Mouse (Mus musculus) T-cell, adult 2 months (primary cell): ENCODE data around the gene Ucma.

ENCODE experiments used
- DNase-seq: peaks from one replicate; pipeline ENCODE4 v3.0.0; 2022; ENCODE audit warnings: low spot score

Ucma gene

DNA sequence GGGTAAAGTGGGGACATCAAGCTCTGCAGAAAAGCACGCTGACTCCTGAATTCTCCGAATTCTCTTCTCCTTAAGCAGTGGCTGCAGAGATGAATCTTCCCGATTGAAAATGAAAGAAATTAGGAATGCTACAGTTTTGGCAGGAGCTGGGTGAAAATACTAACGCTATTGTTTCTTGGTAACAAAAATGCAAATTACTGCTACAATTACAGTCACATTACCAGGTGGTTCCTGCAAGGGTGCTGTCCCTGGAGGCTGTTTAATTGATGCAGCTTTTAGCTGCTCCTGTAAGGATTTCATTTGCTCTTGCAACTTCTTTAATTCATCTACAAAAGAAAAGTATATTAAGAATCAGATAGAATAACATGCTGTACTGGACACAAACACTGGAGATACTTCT is 31.2 kb downstream of the Ucma start:
- no peak for DNase-seq

DNA sequence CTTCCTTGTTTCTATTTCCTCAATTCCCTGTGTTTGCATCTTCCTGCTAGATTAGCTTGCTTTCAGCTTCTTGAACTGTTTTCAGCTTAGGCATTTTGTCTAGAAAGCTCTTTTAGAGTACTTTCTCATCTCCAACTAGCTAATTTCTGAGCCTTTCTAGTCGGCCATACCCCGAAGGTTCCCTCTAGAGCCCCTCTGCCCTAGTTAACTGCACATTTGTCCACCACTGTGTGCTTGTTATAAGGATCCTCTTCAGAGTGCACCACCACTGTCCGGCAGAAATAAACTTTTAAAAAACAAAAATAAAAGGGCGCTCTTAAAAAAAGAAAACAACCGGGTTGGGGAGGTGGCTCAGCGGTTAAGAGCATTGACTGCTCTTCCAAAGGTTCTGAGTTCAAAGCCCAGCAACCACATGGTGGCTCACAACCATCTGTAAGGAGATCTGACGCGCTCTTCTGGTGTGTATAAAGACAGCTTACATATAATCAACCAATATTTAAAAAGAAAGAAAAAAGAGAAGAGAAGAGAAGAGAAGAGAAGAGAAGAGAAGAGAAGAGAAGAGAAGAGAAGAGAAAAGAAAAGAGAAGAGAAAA is 36.1 kb downstream of the Ucma start:
- no peak for DNase-seq

DNA sequence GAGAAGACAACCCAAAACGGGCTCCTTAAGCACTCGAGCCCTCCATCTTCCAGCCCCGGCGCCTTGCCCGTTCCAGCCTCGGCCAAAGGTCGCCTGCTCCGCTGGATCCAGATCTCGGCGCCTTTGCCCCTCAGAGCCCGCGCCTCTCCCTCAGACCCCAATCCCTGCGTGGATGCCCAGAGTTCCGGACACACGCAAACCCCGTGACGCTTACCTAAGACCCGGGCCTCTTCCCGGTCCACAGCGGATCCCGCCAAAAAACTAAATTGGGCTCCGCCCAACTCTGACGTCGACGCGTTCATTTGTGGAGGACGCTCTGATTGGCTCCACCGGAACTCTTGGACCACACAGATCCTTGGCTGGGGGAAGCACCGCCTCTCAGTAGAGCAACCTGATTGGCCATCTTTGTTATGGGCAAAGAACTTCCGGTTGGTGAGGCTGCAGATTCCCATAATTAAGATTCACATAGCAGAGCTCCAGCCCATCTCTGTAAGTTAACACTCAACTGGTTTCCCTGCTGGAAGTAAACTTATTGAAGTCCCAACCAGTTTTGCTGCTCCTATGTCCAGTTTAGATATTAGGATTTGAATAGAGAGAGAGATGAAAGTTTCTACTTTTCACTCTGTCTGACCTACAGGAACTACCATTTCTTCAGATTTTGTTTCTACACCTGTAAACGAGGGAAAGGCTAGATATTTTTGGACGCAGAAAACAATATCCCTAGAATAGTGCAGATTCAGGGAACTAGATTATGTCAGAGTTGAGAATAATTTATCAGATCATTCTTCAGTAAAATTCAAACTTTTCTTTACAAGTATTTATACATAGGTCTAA is 36.8 kb downstream of the Ucma start, which contains the start of gene Mcm10:
Gene Mcm10 (minus strand): TSS at position 301 of the 834 bp plus-strand sequence.
- DNase-seq: peak; percentile 88

DNA sequence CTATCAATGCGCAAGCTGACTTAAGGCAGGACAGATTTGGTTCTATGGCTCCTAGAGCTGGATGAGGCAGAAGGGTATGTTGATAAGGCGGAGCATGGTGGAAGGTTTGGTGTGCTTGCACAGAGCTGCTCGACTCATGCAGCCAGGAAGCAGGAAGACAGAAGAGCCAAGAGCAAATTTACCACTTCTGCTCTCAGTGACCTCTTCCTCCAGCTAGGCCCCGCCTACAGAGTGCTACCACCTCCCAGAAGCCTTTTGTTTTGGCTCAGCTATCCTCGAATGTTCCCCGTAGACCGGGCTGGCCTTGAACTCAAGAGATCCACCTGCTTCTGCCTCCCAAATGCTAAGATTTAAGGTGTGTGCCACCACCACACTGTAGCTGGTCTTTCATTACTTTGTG is 38.7 kb downstream of the Ucma start:
- no peak for DNase-seq

DNA sequence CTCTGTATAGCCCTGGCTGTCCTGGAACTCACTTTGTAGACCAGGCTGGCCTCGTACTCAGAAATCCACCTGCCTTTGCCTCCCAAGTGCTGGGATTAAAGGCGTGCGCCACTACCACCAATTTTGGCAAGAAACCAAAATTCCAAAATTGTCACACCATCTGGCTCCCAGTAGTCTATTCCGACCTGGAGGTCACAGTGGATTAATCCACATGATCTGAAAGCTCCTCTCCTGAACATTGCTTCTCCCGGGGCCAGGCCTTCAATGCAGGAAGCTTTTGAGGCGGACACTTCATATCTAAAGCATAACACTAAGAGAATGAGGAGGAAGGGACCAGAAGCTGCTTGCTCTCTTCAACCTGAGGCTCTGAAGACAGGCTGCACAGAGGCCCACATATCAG is 39.6 kb downstream of the Ucma start:
- no peak for DNase-seq

GRCm38 (mm10) chr2:5016922-5017321 is 41.0 kb downstream of the Ucma start:
- no peak for DNase-seq

- no peak for DNase-seq
Measured at GRCm38 (mm10) chr2:5019708-5020107, 43.8 kb downstream of the Ucma start.

DNA sequence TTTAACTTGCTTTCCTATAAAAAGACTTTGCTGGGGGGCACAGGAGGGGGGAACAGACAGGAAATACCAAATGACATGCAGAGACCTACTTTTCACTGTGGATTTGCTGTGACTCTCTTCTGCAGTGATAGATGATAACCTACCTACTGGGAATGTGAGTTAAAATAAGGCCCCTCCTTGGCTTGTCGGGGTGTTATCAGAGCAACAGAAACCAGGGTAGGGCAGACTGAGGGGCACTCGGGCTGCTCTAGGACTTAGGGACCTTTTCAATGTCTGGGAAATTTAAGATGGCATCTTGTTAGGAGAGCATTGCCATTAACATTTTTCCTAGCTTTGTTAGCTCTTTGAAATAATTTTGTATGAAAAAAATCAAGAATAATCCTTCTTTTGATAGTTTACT is 47.4 kb downstream of the Ucma start:
- DNase-seq: no peak

DNA sequence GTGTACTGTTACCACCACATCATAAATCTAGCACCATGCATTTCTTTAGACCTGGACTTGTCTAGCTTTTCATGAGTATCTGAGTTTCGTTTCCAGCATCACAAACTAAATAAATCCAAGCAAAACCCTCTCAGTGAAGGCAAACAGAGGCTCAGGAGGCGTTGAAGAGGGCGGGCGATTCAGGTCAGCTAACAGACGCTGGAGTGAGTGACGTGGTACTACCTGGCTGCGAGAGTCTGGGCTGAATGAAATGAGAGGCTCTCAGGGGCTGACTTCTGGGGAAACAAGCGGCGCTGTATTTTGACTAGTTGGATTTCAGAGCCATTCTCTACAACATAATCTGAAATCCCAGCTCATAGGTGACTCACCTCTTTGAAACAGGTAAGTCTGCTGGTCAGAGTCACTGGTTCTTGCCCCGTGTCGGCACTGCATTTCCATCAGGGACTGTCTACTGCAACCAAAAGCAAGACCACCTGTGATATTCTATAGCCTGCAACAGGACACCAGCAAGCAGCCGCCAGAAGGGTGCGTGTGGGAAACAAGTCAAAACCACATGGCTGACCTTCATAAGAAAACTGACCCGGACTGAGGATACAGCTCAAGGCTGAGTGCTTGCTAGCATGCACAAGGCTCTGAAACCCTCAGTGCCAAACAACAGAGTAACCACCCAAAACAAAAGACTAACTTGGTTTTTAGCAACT is 47.9 kb downstream of the Ucma start:
- DNase-seq: no peak

DNA sequence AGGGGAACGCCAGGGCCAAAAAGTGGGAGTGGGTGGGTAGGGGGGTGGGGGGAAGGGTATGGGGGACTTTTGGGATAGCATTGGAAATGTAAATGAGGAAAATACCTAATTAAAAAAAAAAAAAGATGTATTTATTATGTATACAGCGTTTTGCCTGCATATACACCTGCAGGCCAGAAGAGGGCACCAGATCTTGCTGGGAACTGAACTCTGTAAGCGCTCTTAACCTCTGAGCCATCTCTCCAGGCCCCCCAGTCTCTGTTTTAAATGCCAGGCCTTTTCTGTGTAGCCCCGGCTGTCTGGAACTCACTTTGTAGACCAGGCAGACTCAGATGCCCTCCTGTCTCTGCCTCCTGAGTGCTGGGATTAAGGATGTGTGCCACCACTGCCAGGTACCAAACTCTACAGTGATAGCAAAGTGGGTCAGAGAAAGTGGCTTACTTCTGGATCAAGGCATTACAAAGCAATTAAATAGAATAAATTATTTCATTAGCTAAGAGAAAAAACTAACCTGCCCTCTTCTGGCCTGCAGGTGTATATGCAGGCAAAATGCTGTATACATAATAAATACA is 49.3 kb downstream of the Ucma start:
- DNase-seq: no peak

- no peak for DNase-seq
Measured at GRCm38 (mm10) chr2:5027057-5027456, 51.1 kb downstream of the Ucma start.

GRCm38 (mm10) chr2:5028047-5028446 is 52.1 kb downstream of the Ucma start:
- DNase-seq: no peak

GRCm38 (mm10) chr2:5029808-5030207 is 53.9 kb downstream of the Ucma start:
- DNase-seq: no peak

DNA sequence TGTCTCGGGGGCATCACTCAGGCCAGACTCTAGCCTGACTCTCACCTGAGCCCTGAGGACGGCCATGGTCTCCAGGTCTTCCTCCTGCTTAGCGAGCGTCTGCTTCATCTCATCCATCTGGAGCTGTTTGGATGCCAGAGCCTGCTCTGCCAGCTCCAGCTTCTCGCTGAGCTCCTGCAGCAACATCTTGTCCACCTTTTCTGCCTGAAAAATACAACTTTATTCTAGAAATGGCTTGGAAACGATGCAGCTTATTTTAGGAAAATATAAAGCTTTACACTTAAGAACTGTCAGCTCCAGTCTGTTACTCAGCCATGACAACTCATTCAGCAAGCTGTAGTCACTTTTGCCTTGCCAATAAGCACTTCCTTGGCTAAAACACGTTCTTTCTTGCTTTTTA is 55.3 kb downstream of the Ucma start:
- DNase-seq: no peak

DNA sequence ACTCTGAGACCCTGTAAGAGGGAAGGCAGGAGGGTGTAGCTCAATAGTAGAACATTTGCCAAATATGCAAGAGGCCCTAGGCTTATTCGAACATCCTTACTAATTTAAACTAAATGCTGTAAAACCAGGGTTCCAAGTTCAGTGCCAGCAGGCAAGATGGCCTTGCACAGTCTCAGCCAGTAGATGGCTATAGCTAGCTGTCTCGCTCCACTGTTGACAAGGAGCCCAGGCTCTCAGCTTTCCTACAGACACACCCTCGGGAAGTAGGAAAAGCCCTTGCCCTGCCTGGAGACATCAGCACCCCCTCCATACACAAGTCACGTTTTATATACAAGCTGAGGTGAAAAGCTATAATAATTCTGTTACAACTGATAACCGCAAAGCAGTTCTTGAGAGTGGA is 56.7 kb downstream of the Ucma start:
- no peak for DNase-seq

- DNase-seq: no peak
Measured at GRCm38 (mm10) chr2:5033546-5034420, 57.9 kb downstream of the Ucma start.

- no peak for DNase-seq
Measured at GRCm38 (mm10) chr2:5034801-5035200, 58.9 kb downstream of the Ucma start.

- DNase-seq: no peak
Measured at GRCm38 (mm10) chr2:5035241-5035640, 59.3 kb downstream of the Ucma start.
